Mouse (Mus musculus) splenic B cell, adult 2 months (primary cell): ENCODE results near the gene Kncn.

Experiments
- DNase-seq: peaks from one replicate; pipeline ENCODE4 v3.0.0-alpha.2; 2011; ENCODE audit warnings: low read depth, low spot score
- H3K27me3 ChIP-seq: 2 replicates; pipeline ENCODE4 v1.6.1; 2012; ENCODE audit warnings: mild to moderate bottlenecking, low read length, moderate library complexity, mixed read lengths; ENCODE audit not compliant: control insufficient read depth, poor library complexity, insufficient read depth, severe bottlenecking
- H3K36me3 ChIP-seq: 2 replicates; pipeline ENCODE4 v1.6.1; 2012; ENCODE audit warnings: mild to moderate bottlenecking, low read length, moderate library complexity, mixed read lengths; ENCODE audit not compliant: control insufficient read depth, poor library complexity, insufficient read depth, severe bottlenecking

Gene Kncn

GRCm38 (mm10) chr4:115937061-115937976 is 53.1 kb downstream of the Kncn start:
- Histone ChIP-seq H3K27me3 (no peaks in the 10 kb centered on the region; the same call in 1 of the 2 replicates), H3K36me3 (no peaks in the 10 kb centered on the region)
- DNase-seq, result no peak

- no peaks in the 10 kb centered on the region; the same call in 1 of the 2 replicates for H3K27me3 ChIP-seq
Observed at GRCm38 (mm10) chr4:115938276-115939160, 54.3 kb downstream of the Kncn start.

More at GRCm38 (mm10) chr4:115938276-115939160, 54.3 kb downstream of the Kncn start:
- no peaks in the 10 kb centered on the region for H3K36me3 ChIP-seq
- DNase-seq, result no peak
